Mouse (Mus musculus) stomach, postnatal 0 days (tissue): ENCODE data around the gene Eif3j1.

Experiments used
- CTCF ChIP-seq: IDR thresholded peaks from 2 replicates; pipeline ENCODE4 v1.5.1; 2016; ENCODE audit warnings: antibody characterized with exemption, low read depth, mild to moderate bottlenecking, moderate library complexity
- EP300 ChIP-seq: optimal IDR thresholded peaks from 2 replicates; pipeline ENCODE3; 2016; ENCODE audit warnings: antibody characterized with exemption

- no peak for TF ChIP-seq CTCF
- TF ChIP-seq EP300, result no peak
These were observed 31.2 kb downstream of the Eif3j1 start for GRCm38 (mm10) chr2:122059365-122060115.
